Mouse (Mus musculus) embryo, embryonic 9.5 days (tissue): ENCODE measurements around the gene Klk1.
A peak's percentile ranks its signal among the peaks of the same experiment; 100 is the strongest.
"Not testable (repeated sequence)": the region's sequence is repeated elsewhere in the genome, so short reads cannot be mapped to it uniquely, and the experiment has no call there.

Source experiments
- DNase-seq: peaks from one replicate; pipeline ENCODE4 v3.0.0-alpha.2; 2017; ENCODE audit errors: extremely low spot score

Klk1 gene

DNA sequence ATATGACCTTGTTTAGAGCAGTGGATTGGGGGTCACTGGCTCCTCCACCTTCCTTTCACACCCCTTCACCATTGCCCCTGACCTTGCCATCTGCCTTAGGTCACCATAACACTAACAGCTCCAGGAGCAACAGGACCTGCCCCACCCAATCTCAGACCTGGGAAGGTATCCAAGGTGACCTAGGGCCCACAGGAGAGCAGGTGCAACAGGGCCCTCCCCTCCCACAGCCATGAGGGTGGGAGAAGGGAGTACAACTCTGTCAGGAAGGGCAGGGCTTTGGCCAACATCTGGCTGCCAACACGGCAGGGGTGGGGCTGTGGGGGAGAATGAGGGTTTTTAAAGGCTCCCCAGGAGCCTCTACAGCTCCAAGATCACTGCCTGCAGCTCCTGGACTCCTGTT, at the start of gene Klk1:
Klk1 (plus strand) TSS at position 285 of the 400 bp plus-strand sequence.
- no peak for DNase-seq

DNA sequence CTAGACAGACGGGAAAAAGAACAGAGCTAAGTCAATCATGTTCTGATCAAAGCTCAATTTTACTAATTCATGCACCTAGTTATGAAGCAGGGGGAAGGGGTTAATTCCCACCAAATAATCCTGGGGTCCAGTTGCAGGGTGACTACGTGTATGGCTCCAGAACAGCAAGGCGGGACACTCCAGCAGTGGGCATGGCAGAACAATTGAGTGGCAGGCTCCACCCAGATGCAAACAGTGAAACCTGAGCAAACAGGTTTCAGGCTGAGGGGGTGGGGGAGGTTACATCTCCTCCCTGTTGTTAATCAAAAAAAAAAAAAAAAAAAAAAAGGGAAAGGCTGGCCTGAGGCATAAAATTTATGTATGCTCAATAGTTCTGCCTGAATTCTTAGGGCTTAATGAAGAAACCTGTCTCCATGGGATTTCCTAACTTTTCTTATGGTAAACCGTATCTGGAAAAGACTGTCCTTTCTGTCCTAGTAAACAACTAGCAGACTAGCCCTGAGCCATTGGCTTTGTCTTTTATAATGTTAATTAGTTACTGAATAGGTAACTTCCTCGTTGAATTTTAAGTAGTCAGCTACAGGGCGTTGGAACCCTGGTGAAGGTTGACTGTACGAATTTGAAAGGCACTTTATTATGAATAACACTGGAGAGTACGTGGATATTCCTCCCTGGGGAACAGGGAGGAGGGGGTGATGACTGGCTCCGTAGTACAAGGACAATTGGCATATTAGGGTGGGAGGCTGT, 45.7 kb upstream of the Klk1 start:
- DNase-seq: no peak

DNA sequence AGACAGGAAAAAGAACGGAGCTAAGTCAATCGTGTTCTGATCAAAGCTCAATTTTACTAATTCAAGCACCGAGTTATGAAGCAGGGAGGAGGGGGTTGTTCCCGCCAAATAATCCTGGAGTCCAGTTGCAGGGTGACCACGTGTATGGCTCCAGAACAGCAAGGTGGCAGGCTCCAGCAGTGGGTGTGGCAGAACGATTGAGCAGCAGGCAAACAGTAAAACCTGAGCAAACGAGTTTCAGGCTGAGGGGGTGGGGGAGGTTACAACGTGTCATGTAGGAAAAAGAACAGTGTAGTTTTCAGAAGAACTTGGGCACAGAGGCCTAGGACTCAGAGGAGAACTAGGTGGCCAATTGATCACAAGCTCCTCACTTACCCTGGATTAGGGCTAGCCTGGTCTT, 38.6 kb upstream of the Klk1 start:
- DNase-seq: not testable (repeated sequence)

DNA sequence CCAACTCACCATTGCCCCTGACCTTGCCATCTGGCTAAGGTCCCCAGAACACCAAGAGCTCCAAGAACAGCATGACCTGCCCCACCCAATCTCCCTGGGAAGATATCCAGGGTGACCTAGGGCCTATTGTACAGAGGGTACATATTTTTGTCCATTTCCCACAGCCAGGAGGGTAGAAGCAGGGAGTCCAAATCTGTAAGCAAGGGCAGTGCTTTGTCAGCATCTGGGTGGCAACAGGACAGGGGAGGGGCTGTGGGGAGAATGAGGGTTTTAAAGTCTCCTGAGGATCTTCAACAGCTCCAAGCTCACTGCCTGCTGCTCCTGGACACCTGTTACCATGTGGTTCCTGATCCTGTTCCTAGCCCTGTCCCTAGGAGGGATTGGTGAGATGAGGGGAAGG, 37.2 kb upstream of the Klk1 start, which contains the start of gene Klk1b24:
Klk1b24 (plus strand) TSS at position 301 of the 400 bp plus-strand sequence.
- not testable (repeated sequence) for DNase-seq

DNA sequence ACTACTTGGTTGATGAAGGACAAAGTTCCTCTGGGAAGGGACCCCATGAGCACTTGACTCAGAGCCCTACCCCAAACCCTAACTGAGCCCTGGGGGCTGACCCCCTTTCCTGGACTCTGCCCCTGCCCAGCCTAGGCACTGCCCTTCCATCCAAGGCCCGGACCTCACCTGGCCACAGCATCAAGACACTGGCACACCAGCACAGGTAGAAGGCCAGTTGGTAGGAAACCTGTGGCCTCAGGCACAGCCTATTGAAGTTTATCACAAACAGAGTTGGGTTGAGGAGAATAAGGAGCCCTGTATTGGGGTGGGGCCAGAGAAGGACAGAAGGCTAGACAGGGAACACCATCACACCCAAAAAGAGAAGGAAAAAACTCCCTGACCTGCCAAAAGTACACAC, 31.7 kb upstream of the Klk1 start:
- DNase-seq: not testable (repeated sequence)

DNA sequence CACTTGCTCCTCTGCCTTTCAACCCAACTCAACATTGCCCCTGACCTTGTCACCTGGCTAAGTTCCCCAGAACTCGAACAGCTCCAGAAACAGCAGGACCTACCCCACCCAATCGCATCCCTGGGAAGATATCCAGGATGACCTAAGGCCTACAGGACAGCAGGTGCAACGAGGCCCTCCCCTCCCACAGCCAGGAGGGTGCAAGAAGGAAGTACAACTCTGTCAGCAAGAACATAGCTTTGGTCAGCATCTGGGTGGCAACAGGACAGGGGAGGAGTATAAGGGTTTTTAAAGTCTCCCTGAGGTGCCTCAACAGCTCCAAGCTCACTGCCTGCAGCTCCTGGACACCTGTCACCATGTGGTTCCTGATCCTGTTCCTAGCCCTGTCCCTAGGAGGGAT, 27.3 kb upstream of the Klk1 start, which contains the start of gene Klk1b3:
Klk1b3 (plus strand) TSS at position 301 of the 400 bp plus-strand sequence.
- DNase-seq: no peak

DNA sequence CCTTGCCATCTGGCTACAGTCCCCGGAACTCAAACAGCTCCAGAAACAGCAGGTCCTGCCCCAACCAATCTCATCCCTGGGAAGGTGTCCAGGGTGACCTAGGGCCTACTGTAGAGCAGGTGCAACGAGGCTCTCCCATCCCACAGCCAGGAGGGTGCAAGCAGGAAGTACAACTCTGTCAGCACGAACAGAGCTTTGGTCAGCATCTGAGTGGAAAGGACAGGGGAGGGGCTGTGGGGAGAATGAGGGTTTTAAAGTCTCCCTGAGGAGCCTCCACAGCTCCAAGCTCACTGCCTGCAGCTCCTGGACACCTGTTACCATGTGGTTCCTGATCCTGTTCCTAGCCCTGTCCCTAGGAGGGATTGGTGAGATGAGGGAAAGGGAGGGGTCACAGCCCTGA, 18.0 kb upstream of the Klk1 start, which contains the start of gene Klk1b4:
Klk1b4 (plus strand) TSS at position 301 of the 400 bp plus-strand sequence.
- not testable (repeated sequence) for DNase-seq

DNA sequence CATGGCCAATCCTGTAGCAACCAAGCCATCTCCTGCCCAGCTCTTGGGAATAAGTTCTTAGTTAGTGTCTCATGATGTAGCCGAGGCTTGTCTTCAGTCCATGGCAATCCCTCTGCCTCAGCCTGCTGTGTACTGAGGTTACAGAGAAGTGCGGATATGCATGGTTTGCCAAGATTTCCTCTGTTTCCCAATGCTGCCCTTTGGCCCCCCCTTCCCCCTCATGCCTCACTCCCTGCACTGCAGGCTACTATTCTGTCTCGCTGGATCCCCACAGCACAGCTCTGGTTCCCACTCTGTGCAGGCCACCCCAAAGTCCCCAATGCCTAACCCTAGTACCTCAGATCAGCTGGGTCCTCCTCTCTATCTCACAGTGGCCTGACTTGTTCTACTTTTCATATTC, 16.9 kb upstream of the Klk1 start:
- DNase-seq: no peak

DNA sequence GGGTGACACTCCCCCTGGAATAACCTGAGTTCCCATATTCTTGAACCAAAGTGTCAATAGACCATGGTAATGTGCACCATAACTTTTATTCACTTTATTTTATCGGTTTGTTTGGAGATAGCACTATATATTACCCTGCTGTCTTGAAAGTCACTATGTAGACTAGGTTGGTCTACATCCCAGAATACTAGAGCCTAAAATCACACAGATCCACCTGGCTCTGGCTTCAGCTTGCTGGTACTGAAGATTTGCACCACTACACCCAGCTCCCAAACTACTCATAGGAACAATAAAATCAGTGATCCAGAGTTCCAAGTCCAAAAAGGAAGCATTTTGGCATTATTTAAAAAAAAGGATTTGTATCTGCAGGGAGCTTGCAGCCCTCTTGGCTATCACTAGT, 9.5 kb upstream of the Klk1 start, which contains the start of gene Klk1b5:
Klk1b5 (plus strand) TSS at position 301 of the 400 bp plus-strand sequence.
- DNase-seq: no peak

DNA sequence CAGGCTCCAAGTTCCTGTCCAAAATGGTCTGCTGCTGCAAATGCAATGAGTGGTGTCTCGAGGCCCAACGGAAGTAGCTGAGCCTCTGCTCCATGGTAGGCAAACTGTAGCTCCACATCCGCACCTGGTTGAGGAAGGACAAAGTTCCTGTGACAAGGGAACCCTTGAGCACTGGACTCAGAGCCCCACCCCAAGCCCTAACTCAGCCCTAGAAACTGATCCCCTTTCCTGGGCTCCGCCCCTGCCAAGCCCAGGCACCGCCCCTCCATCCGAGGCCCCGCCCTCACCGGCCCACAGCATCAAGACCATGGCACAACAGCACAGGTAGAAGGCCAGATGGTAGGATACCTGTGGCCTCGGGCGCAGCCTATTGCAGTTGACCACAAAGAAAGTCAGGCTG, 3.6 kb upstream of the Klk1 start:
- DNase-seq: not testable (repeated sequence)

DNA sequence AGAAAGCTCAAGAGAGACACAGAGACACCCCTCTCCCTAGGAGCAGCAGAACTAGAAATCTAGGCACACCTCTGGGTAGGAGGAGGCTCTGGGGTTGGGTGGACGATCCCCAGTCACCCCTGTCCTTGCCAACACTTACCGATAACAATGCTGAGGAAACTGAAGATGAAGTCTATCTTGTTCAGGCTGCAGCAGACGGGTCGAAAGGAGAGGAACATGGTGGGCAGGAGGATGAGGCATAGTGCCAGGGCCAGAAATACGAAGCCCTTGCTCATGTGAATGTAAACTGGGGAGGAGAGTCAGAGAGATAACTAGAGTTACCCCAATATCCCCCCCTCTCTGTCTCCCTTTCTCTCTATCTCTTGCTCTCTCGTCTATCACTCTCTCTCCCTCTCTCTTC, 2.8 kb upstream of the Klk1 start:
- not testable (repeated sequence) for DNase-seq

DNA sequence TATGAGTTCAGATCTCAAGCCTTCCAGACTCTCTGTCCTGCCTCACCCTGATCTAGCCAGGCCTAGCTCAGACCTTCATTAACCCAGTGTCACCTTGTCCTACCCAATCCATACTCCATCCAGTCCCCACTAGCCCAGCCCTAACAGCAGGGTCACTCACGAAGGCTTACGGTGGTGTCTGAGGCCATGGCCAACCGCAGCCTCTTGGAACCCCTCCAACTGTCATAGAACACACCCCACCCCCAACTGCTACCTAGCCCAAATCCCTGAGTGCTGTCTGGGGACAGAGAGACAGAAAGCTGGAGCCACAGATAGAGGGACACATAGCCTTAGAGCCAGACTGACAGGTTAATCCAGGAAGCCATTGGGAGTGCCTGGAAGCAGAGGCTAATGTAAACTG, 10.7 kb downstream of the Klk1 start, which contains the start of gene Gm36864:
Gm36864 (plus strand) TSS at position 269 of the 400 bp plus-strand sequence.
- no peak for DNase-seq

DNA sequence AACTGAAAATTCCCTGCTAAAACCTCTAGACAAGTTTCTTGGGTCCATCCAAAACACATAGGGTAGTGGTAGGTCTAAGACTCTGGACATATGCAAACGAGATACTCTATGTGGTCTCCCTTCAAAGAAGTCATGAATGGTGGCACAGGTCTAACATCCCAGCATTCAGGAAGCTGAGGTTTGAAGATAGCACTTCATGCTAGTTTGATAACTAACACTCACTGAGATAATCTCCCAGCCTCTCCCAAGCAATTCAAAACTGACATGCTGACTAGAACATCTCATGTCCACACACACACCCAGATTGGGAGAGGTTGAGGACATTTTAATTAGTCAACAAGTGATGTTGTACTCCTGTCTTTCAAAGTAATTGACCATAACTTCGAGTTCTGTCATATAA, 14.8 kb downstream of the Klk1 start:
- DNase-seq: no peak

DNA sequence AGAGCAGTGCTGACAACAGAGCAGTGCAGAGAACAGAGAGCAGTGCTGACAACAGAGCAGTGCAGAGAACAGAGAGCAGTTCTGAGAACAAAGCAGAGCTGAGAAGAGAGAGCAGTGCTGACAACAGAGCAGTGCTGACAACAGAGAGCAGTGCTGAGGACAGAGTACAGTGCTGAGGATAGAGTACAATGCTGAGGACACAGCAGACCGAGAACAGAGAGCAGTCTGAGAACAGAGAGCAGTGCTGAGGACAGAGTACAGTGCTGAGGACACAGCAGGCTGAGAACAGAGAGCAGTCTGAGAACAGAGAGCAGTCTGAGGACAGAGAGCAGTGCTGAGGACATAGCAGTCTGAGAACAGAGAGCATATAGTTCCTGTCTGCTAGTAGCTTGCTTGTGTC, 15.6 kb downstream of the Klk1 start:
- no peak for DNase-seq

DNA sequence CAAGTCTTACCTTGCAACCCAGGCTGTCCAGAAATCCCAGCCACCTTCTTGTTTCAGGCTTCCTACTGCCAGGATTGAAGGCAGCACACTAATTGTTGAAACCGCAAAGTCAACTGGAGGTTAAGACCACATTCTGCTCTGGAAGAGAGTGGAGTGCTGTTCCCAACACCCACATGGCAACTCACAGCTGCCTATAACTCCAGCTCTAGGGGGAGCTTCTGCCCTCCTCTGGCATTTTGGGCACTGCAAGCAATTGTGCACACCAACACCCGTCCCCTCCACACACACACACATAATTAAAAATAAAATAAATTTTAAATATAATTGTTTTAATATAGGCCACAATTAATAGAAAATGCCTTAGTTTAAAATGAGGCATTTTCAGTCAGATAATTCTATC, 16.0 kb downstream of the Klk1 start:
- no peak for DNase-seq

DNA sequence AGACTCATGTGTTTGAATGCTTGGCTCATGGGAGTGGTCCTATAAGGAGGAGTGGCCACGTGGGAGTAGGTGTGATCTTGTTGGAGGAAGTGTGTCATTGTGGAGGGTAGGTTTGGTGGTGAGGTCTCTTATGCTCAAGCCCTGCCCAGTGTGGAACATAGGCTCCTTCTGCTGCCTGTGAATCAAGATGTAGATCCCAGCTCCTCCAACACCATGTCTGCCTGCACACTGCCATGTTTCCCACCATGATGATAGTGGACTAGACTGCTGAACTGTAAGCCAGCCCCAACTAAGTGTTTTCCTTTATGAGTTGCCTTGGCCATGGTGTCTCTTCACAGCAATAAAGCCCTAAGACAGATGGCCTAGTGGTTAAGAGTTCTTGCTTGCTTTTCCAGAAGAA, 18.9 kb downstream of the Klk1 start:
- DNase-seq: no peak

DNA sequence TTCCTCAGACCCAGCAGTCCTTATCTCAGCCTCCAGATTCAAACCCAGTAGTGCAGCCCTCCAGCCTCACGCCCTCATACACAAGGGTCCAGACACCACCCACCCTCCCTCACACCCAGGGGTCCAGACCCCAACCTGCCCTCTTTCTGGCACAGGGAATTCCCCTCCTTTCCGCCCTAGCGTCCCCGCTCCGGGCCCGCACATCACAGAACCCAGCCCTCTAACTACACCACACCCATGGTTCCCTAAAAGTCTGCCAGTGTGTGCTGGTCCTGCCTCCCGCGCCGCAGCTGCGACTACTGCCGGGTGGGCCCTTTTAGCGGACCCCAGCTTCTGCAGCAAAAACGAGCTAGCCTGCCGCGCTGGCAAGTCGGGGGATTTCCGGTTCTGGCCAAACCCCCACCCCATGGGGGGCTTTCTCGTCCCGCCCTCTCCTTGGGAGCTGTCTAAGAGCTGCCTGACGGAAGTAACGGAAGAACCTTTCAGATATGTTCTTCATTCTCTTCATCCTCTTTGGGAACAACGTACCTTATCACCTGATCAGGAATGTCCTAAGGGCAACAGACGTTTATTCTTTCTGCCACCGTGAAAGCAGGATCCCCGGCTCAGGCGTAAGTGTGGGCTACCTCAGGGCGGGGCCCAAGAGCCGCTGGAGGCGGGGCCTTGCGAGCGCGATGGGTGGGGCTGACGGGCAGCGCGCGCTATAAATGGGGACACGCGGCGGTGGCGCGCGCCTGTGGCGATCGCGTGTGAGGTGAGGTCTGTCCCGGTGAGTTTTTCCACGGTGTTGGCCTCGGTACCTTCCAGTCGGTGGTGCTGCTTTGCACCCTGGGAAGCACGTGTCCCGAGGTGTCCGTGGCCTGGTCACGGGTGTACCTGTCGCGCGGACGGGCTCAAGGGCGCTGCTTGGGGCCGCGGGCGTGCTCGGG, 21.2 kb downstream of the Klk1 start, which contains the start of the genes 1700028J19Rik and 2410002F23Rik:
1700028J19Rik (minus strand) TSS at position 641 of the 929 bp plus-strand sequence.
2410002F23Rik (plus strand) TSS at position 668 of the 929 bp plus-strand sequence.
- peak; percentile 93 for DNase-seq

DNA sequence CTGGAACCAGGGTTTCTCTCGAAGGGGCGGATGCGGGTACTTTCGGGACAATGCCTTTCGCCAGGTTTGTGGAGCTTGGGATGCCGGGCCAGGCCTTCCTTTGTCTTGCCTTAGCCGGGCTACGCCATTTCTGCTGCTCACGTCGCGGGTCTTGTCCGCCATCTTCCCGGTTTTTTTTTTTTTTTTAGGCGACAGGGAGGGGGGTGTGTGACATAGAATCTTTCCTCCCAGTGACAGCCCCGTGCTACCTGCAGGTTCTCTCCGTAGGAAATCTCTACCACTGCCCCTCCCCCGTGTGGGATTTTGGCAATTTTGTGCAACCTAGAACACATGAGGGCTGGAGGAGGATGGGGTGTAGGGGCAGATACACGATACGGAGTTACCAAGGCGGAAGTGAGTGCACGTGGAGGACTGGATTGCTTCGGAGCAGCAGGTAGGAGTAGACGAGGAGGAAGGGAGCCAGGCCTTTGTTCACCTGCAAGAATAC, 21.9 kb downstream of the Klk1 start:
- DNase-seq: peak; percentile 75

DNA sequence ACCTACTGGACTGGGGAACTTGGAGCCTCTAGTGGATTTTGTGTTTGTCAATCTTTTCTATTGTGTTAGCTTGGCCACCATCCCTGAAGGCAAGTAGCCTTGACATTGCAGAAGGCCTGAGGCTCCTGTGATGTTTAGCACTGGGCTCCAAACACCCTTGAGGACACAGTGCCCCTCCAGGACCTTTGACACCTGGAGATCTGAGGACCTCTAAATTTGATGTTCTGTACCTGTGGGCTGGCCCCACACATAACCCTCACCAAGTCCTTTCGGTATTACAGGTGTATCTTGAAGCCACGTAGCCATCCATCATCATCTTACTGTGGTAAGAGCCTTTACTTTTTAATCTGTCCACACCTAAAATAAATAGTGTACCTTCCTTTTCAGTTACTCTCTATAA, 22.8 kb downstream of the Klk1 start:
- DNase-seq: no peak

DNA sequence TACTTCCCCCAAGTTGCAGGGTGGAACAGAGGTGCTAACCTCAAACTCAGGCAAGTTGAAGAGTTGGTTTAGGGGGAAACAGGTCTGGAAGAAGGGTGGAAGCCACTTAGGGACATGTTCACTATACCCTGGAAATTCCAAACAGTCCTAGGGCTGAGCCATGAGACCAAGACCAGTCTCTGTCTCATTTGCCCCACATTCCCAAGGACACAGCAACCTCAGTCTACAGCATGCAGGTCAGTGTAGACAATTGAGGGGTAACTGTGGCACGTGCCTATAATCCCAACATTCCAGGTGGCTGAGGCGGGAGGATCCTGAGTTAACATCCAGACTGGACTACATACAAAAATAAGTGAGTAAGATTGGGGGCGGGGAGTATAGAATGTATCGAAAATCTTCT, 24.1 kb downstream of the Klk1 start:
- DNase-seq: no peak

DNA sequence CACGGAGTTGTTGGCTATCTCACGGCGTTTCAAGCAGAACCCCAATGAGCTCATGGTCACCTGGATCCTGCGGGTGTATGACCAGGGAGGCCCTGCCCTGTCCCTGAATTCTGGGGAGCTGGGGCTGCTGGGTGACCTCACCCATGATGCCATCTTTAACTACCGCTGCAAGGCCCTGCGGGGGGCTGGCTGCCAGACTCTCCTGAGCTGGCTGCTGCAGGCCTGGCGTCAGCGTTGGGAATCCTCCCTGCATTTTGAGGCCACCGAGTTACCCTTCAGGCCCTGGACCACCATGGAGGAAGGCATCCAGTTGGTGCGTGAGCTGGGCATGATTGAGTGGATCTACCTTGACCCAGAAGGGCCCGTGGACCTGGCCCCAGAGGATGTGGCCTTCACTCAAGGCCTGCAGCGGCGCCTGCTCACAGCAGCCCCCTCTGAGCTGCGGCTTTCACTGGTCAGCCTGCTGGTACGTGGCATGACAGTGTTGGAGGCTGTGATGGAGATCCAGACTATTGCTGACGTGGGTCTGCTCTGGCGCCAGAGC, 25.6 kb downstream of the Klk1 start:
- DNase-seq: not testable (repeated sequence)
